Mouse (Mus musculus) embryonic fibroblast, embryonic 13.5 days (primary cell): ENCODE data around the gene Hpse. TPM values are rescaled to one million over a fixed set of nuclear protein-coding genes. Genes with fewer than 3 reads are reported as not detected.

ENCODE experiments used
- H3K27ac ChIP-seq: 2 replicates; pipeline ENCODE4 v1.5.1; 2012; ENCODE audit warnings: low read length, control low read depth, inconsistent platforms; ENCODE audit not compliant: insufficient read depth
- H3K4me1 ChIP-seq: 2 replicates; pipeline ENCODE4 v1.6.1; 2011; ENCODE audit warnings: low read length; ENCODE audit not compliant: control insufficient read depth, insufficient read depth
- H3K4me3 ChIP-seq: 2 replicates; pipeline ENCODE4 v1.5.1; 2011; ENCODE audit warnings: mild to moderate bottlenecking, control low read depth, low read length; ENCODE audit not compliant: insufficient read depth
- CTCF ChIP-seq: IDR thresholded peaks from 2 replicates; pipeline ENCODE4 v1.5.1; 2011; ENCODE audit warnings: mild to moderate bottlenecking, control low read depth, low read length, moderate library complexity, borderline replicate concordance; ENCODE audit not compliant: insufficient read depth
- POLR2A ChIP-seq: IDR thresholded peaks from 2 replicates; pipeline ENCODE4 v1.6.1; 2011; ENCODE audit warnings: low read depth, mild to moderate bottlenecking, control low read depth, low read length, moderate library complexity
- polyA plus RNA-seq: library from polyadenylated mRNA; stranded (reverse); fragments of >200 nt; gene quantifications from 2 replicates; pipeline ENCODE4 v1.2.4, GENCODE M21; 2011; ENCODE audit warnings: low read depth; ENCODE audit not compliant: missing spikeins, insufficient read length

Gene Hpse
- polyA plus RNA-seq, result 2.8 and 3.2 TPM in 2 replicates

GRCm38 (mm10) chr5:100719235-100720088 is at the start of gene Hpse:
Gene Hpse, minus strand, starts transcription at chr5:100719716.
- Histone ChIP-seq H3K27ac (no peak within 1 kb of the TSS), H3K4me1 (no peaks in the 10 kb centered on the region), H3K4me3 (peak within 1 kb of the TSS; percentile 19)
- TF ChIP-seq POLR2A, result 0 out of 2 replicates have a peak, but pooled peaks have one; percentile 17
- TF ChIP-seq CTCF, result no peak

GRCm38 (mm10) chr5:100766026-100766425 is 46.5 kb upstream of the Hpse start:
- Histone ChIP-seq H3K4me1 (no peaks in the 10 kb centered on the region), H3K4me3 (no peak overlapping the region), H3K27ac (no peak overlapping the region)
- TF ChIP-seq CTCF, result no peak
- no peak for TF ChIP-seq POLR2A

GRCm38 (mm10) chr5:100761736-100762135 is 42.2 kb upstream of the Hpse start:
- Histone ChIP-seq H3K4me3 (no peak overlapping the region), H3K4me1 (no peaks in the 10 kb centered on the region), H3K27ac (no peak overlapping the region)
- no peak for TF ChIP-seq POLR2A
- no peak for TF ChIP-seq CTCF

GRCm38 (mm10) chr5:100760049-100760663 is 40.6 kb upstream of the Hpse start:
- no peak overlapping the region for H3K4me3 ChIP-seq
- no peak for TF ChIP-seq CTCF
- no peak for TF ChIP-seq POLR2A
- no peak overlapping the region for H3K27ac ChIP-seq
- no peaks in the 10 kb centered on the region for H3K4me1 ChIP-seq

- no peak for TF ChIP-seq CTCF
- TF ChIP-seq POLR2A, result no peak
- Histone ChIP-seq H3K4me1 (no peaks in the 10 kb centered on the region), H3K27ac (no peak overlapping the region), H3K4me3 (no peak overlapping the region)
These were observed 38.6 kb upstream of the Hpse start for GRCm38 (mm10) chr5:100758121-100758520.

- Histone ChIP-seq H3K4me3 (no peak overlapping the region), H3K4me1 (no peaks in the 10 kb centered on the region), H3K27ac (no peak overlapping the region)
- TF ChIP-seq CTCF (no peak), POLR2A (no peak)
These were observed 33.9 kb upstream of the Hpse start for GRCm38 (mm10) chr5:100753407-100753806.

DNA sequence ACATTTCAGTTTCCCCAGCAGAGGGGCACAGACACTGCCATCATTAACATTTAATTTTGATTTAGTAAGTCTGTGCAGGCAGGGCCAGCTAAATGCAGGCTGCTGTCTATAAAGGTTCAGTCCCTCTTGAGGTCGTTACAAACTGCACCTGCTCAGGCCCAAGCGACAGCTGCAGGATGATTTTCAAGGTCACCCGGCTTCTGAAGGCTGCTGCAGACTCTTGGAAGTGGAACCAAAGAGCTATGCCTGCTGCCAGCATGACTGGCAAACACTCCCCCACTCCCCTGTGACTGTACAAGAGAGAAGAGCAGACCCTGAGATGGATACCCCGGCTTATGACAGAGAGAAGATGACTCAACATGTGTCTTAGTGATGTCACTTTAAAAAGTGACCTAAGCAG is 32.1 kb upstream of the Hpse start:
- TF ChIP-seq CTCF (no peak), POLR2A (no peak)
- H3K4me3 ChIP-seq, result no peak overlapping the region
- no peaks in the 10 kb centered on the region for H3K4me1 ChIP-seq
- H3K27ac ChIP-seq, result no peak overlapping the region

GRCm38 (mm10) chr5:100750617-100751255 is 31.2 kb upstream of the Hpse start:
- H3K4me3 ChIP-seq, result no peak overlapping the region

GRCm38 (mm10) chr5:100738802-100739201 is 19.3 kb upstream of the Hpse start:
- no peak for TF ChIP-seq POLR2A
- TF ChIP-seq CTCF, result no peak

More at GRCm38 (mm10) chr5:100750617-100751255, 31.2 kb upstream of the Hpse start:
- Histone ChIP-seq H3K4me1 (no peaks in the 10 kb centered on the region), H3K27ac (no peak overlapping the region)
- no peak for TF ChIP-seq CTCF
- no peak for TF ChIP-seq POLR2A

More at GRCm38 (mm10) chr5:100738802-100739201, 19.3 kb upstream of the Hpse start:
- Histone ChIP-seq H3K27ac (no peak overlapping the region), H3K4me1 (no peaks in the 10 kb centered on the region), H3K4me3 (no peak overlapping the region)
